Mouse (Mus musculus): ENCODE measurements around the gene Gdf15. TPM values are rescaled to one million over a fixed set of nuclear protein-coding genes. Genes with fewer than 3 reads are reported as not detected.
A peak's percentile ranks its signal among the peaks of the same experiment; 100 is the strongest.

Gdf15 gene
- polyA plus RNA-seq, 1 experiment from 2014 or later: 1.3 TPM

DNA sequence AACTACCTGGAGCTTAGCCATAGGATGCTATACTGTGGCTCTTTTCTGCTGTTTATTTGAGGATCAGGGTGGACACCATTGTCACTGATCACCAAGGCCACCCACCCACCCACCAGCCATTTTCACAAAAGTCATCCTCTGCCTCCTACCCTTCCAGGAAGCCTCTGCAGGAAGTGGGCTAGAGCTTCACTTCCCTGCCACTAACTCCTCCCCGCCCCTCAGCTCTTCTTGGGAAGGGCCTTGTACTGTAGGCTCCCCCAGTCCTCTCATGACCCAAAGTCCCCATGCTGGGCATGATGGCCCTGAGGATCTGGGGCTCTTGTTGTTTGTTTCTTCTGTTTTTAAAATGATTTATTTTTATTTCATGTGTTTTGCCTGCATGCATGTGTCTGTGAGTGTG is 43.1 kb upstream of the Gdf15 start:
- H3K27me3 ChIP-seq (replicated peaks; ENCODE audit: insufficient read depth, low read length): no peaks in the 10 kb centered on the region
- ATAC-seq (no peak), DNase-seq (ENCODE audit: low spot score) (no peak)
- H3K36me3 ChIP-seq (ENCODE audit: insufficient read depth, low read length): no peaks in the 10 kb centered on the region; the same call in 1 of the 2 replicates
- no peak overlapping the region for H3K4me3 ChIP-seq (ENCODE audit: low read depth, low read length)
- 71% methylated on average over 1 of the region's 1 CpGs for WGBS
- peak overlapping the region; percentile 96; the same call in 1 of the 2 replicates for H3K27ac ChIP-seq (ENCODE audit: low read length)
- no peaks in the 10 kb centered on the region for H3K9me3 ChIP-seq (ENCODE audit: low read length)
- H3K9ac ChIP-seq (replicated peaks; ENCODE audit: low read depth): no peak overlapping the region
- TF ChIP-seq CTCF (IDR thresholded peaks at IDR 0.05) (no peak), EP300 (IDR thresholded peaks at IDR 0.05) (no peak)
- peaks cover 20% of the 10 kb centered on the region for H3K4me1 ChIP-seq (ENCODE audit: insufficient read depth, low read depth, low read length)
- no peak overlapping the region for H3K4me2 ChIP-seq (replicated peaks; ENCODE audit: low read depth, low read length)

DNA sequence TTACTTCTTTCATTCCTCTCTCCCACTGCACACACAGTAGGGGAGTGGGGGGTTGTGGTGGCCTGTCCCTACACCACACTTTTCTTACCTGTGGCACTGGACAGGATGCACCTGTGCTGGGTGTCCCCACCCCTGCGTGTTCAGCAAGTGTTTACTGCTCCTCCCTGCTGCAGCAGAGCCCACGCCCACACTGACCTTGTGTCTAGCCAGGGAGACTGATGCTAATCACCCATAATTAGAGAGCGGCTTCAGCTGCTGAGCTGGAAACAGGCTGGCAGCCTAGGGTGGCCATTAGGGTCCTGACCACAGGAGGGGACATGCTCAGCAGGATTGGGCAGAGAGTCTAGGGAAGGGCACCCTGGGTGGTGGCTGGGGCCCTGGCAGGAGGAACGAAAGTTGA is 42.5 kb upstream of the Gdf15 start:
- Histone ChIP-seq H3K4me1 (ENCODE audit: insufficient read depth, low read depth, low read length) (peaks cover 20% of the 10 kb centered on the region), H3K4me2 (replicated peaks; ENCODE audit: low read depth, low read length) (no peak overlapping the region), H3K27ac (ENCODE audit: low read length) (peak overlapping the region; percentile 96), H3K4me3 (ENCODE audit: low read depth, low read length) (no peak overlapping the region), H3K9me3 (ENCODE audit: low read length) (no peaks in the 10 kb centered on the region), H3K27me3 (replicated peaks; ENCODE audit: insufficient read depth, low read length) (no peaks in the 10 kb centered on the region), H3K36me3 (ENCODE audit: insufficient read depth, low read length) (no peaks in the 10 kb centered on the region; the same call in 1 of the 2 replicates), H3K9ac (replicated peaks; ENCODE audit: low read depth) (no peak overlapping the region)
- DNase-seq (ENCODE audit: low spot score) (no peak), ATAC-seq (no peak)
- no peak for TF ChIP-seq CTCF (IDR thresholded peaks at IDR 0.05)
- no peak for TF ChIP-seq EP300 (IDR thresholded peaks at IDR 0.05)
- 78% methylated on average over 4 of the region's 4 CpGs for WGBS

DNA sequence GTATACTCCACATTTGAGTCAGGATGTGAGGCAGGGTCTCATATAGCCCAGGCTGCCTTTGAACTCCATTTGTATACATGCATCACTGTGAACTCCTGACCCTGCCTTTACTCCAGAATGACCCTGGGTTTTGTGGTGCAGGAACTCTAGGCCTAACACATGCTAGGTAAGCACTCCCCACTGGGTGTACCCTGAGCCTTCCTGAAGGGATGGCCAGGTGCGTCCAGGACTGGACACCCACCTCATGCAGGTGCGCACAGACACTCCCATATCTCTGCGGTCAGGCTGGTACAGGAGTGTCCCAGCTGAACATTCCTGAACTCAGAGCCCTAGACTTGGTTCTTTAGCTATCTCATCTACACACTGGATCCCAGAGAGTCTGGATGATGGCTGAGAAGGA is 41.9 kb upstream of the Gdf15 start:
- no peak for ATAC-seq
- no peak for TF ChIP-seq CTCF (IDR thresholded peaks at IDR 0.05)
- no peak for TF ChIP-seq EP300 (IDR thresholded peaks at IDR 0.05)
- H3K27ac ChIP-seq (ENCODE audit: low read length): peak overlapping the region; percentile 96
- H3K36me3 ChIP-seq (ENCODE audit: insufficient read depth, low read length): no peaks in the 10 kb centered on the region; the same call in 1 of the 2 replicates
- peak overlapping the region; percentile 52 for H3K4me2 ChIP-seq (replicated peaks; ENCODE audit: low read depth, low read length)
- DNase-seq (ENCODE audit: low spot score): peak; percentile 19
- H3K4me1 ChIP-seq (ENCODE audit: insufficient read depth, low read depth, low read length): peaks cover 20% of the 10 kb centered on the region
- no peaks in the 10 kb centered on the region for H3K27me3 ChIP-seq (replicated peaks; ENCODE audit: insufficient read depth, low read length)
- no peak overlapping the region; the same call in 1 of the 2 replicates for H3K9ac ChIP-seq (replicated peaks; ENCODE audit: low read depth)
- WGBS: 72% methylated on average over 3 of the region's 3 CpGs
- H3K9me3 ChIP-seq (ENCODE audit: low read length): no peaks in the 10 kb centered on the region
- 0 out of 2 replicates have a peak overlapping the region, but pooled peaks have one; percentile 62 for H3K4me3 ChIP-seq (ENCODE audit: low read depth, low read length)

DNA sequence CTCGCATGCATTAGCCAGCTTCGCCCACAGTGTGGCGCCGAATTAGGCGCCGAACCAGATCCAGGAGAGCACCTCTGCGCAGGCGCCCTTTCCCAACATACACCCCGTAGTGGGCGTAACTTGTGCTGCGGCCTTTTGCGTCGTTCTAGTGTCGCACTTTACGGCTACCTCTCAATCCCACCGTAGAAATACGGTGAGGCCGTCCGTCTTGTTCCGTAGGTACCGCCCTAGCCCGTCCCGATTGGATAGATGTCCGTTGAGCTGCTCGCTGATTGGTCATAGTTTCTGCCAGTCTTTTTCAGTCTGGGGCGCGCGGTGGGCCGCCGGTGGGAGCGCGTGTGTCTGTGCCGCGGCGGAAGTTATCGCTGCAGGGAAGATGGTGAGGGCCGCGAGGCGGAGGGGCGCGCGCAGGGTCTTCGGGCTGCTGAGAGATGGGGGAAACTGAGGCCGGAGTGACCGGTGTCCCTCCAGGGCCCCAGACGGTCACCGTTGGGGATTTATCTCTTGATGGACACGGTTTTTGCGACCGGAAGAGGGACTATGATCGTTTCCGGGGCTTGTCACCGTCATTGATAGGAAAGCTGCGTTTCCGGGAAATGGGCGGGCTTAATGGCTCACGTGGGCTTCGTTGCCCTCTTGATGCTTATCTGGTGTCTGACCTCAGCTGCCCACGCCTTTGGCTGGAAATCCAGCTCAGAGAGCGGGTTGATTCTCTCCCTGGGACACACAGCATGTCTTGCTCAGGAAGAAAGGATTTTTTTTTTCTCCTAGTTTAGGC is 41.0 kb upstream of the Gdf15 start, which contains the start of gene Lsm4:
Gene Lsm4, plus strand, starts transcription at position 170 of the 778 bp plus-strand sequence.
- H3K9me3 ChIP-seq (ENCODE audit: low read length): no peaks in the 10 kb centered on the region
- H3K4me1 ChIP-seq (ENCODE audit: insufficient read depth, low read depth, low read length): peaks cover 20% of the 10 kb centered on the region
- no peaks in the 10 kb centered on the region for H3K27me3 ChIP-seq (replicated peaks; ENCODE audit: insufficient read depth, low read length)
- ATAC-seq: peak; percentile 97
- H3K9ac ChIP-seq (replicated peaks; ENCODE audit: low read depth): peak within 1 kb of the TSS; percentile 43
- peak within 1 kb of the TSS; percentile 62 for H3K4me3 ChIP-seq (ENCODE audit: low read depth, low read length)
- peak within 1 kb of the TSS; percentile 52 for H3K4me2 ChIP-seq (replicated peaks; ENCODE audit: low read depth, low read length)
- no peaks in the 10 kb centered on the region; the same call in 1 of the 2 replicates for H3K36me3 ChIP-seq (ENCODE audit: insufficient read depth, low read length)
- WGBS: 2% methylated on average over 60 of the region's 60 CpGs
- peak; percentile 100 for DNase-seq (ENCODE audit: low spot score)
- peak within 1 kb of the TSS; percentile 96 for H3K27ac ChIP-seq (ENCODE audit: low read length)
- TF ChIP-seq CTCF (IDR thresholded peaks at IDR 0.05) (peak; percentile 87), EP300 (IDR thresholded peaks at IDR 0.05) (peak; percentile 95)

DNA sequence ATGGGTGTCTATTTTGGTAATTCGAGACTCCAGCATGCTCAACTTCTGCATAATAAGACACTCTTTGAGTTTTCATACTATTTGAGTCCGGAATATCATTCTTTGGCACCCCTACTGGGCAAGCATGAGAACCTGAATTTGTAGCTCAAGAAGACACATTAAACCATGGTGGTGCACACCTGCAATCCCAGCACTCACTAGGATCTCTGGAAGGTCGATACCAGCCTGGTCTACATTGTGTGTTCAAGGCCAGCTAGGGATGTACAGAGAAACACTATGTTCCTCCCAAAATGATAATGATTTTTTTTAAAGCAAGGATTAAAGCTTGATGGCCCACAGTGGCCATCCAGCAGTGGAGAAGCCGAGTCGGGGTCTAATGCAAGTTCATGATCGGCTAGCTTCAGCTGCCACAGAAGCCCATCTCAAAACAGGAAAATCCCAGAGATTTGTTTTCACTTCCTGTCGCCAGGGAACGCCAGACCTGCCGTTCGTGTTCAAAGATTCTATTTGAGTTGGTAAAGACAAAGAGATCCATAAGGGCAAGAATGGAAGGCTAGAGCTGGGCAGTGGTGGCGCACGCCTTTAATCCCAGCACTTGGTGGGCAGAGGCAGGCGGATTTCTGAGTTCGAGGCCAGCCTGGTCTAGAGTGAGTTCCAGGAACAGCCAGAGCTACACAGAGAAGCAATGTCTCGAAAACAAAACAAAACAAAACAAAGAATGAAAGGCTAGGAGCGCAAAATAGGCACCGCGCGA is 40.2 kb upstream of the Gdf15 start:
- Histone ChIP-seq H3K4me1 (ENCODE audit: insufficient read depth, low read depth, low read length) (peaks cover 20% of the 10 kb centered on the region), H3K36me3 (ENCODE audit: insufficient read depth, low read length) (no peaks in the 10 kb centered on the region), H3K27me3 (replicated peaks; ENCODE audit: insufficient read depth, low read length) (no peaks in the 10 kb centered on the region), H3K27ac (ENCODE audit: low read length) (peak overlapping the region; percentile 80), H3K9ac (replicated peaks; ENCODE audit: low read depth) (peak overlapping the region; percentile 41), H3K4me3 (ENCODE audit: low read depth, low read length) (0 out of 2 replicates have a peak overlapping the region, but pooled peaks have one; percentile 23), H3K9me3 (ENCODE audit: low read length) (no peaks in the 10 kb centered on the region), H3K4me2 (replicated peaks; ENCODE audit: low read depth, low read length) (peak overlapping the region; percentile 52)
- peak; percentile 26 for TF ChIP-seq CTCF (IDR thresholded peaks at IDR 0.05)
- no peak for TF ChIP-seq EP300 (IDR thresholded peaks at IDR 0.05)
- no peak for ATAC-seq
- DNase-seq (ENCODE audit: low spot score): no peak
- WGBS: 36% methylated on average over 19 of the region's 19 CpGs

All from lung, postnatal 0 days (tissue).